Mouse (Mus musculus): Measurements from ENCODE around the gene Eno3.

GRCm38 (mm10) chr11:70700613-70701012 lies 43.6 kb downstream of the Eno3 start:
- TF ChIP-seq CTCF (IDR thresholded peaks at IDR 0.05; ENCODE audit: low read depth, low read length) (no peak), TAL1 (conservative IDR thresholded peaks at IDR 0.05; ENCODE audit: low read depth, low read length) (no peak)

Measured in G1E (cell line).